Mouse (Mus musculus): ENCODE data around the gene Htra3.

The Htra3 gene

DNA sequence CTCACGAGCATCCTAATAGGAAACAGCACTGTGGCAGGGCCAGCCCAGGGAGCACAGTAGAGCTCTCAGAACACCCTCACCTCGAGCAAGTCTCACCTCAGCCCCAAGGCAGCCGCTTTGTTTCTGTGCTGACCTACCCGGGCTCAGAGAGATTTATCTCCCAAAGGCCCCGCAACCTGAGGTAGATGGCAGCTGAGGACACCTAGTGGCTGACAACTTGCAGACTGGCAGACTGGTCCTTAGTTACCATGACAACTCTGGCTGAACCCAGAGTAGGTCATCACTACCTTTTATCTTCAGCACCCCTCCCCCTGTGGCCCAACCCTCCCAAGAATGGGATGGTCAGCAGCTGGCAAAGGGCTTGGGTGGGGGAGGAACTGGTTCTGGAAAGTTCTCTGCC, 16.2 kb upstream of the Htra3 start:
- DNase-seq (ENCODE audit: low spot score), result peak; percentile 69

DNA sequence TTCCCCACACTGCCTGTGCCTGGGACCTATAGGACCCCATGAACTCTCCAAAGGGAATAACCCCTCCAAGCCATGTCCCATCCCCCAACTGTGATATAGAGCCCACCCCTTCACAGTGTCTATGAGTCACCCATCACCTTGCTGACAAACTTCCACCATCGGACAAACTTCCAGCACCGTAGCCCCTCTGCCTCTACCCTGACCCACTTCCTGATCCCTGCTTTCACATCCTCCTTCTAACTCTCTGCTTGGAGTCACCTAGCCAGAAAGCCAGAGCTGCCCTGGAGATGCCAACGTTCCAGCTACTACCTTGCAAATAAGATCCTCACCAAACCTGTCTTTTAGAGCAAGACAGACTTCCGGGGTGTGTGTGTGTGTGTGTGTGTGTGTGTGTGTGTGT, 14.1 kb upstream of the Htra3 start:
- DNase-seq (ENCODE audit: low spot score), result no peak

DNA sequence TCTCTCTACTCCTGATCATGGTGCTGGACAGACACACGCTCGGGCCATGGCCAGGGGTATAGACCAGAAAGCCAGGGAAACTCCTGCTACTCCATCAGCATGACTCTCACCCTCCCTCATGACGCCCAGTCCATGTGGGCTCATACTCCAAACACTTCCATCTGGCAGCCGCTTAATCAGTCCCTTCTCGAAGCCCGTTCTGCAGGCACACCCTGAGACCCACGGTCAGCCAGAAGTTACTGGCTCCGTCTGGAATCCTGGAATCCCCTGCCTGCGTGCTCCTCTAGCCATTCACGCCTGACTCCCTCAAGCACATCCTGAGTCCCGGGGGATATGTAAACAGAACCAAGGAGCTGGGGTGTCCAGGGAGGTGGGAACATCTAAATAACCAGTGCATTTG, 11.7 kb upstream of the Htra3 start:
- DNase-seq (ENCODE audit: low spot score), result no peak

- no peak for DNase-seq (ENCODE audit: low spot score)
Measured at GRCm38 (mm10) chr5:35690485-35691165, 11.0 kb upstream of the Htra3 start.

DNA sequence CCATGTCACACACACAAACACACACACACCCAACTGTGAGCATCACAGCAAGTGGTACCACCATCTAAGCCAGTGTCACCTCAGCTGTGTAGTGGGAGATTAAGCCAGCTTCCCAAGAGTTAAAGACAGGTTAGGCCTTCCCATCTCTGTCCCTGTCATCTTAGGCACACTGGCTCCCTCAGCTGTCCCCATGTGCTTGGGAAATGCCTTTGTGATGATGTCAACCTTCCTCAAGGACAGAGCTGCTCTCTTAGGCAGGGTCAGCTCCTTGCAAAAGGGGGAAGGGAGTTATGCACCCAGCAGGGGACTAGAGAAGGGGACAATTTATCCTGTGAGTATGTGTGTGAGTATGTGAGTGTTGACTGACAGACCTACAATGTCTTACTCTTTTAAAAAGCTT, 9.8 kb upstream of the Htra3 start:
- DNase-seq (ENCODE audit: low spot score), result peak; percentile 37

DNA sequence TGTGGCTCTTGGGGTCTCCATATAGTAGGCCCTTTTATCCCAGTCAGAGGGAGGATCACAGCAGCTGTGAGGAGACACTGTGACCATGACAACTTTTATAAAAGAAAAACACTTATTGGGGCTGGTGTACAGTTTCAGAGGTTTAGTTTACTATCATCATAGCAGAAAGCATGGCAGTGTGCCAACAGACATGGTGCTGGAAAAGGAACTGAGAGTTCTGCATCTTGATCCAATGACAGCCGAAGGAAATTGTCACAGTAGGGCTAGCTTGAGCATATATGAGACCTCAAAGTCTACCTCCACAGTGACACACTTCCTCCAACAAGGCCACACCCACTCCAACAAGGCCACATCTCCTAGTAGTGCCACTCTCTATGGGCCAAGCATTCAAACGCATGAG, 9.3 kb upstream of the Htra3 start:
- no peak for DNase-seq (ENCODE audit: low spot score)

DNA sequence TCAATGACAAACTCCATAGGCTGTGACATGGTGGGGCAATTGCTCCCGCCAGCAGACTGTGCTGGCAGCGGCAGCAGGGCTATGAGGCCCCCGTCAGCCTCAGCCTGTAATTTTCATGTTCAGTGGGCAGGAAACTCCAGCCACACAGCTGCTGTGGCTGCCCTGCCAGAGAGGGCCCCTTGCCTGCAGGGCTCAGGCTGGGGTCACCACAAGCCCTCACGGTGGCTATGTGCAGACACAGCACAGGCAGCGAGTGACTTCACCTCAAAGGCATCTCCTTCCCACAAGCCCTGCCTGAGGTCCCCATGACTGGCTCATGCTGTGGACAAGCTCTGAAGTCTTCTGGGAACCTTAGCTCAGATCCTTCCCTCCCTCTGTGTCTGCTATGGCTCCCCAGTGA, 7.5 kb upstream of the Htra3 start:
- DNase-seq (ENCODE audit: low spot score), result peak; percentile 40

- no peak for DNase-seq (ENCODE audit: low spot score)
Measured at GRCm38 (mm10) chr5:35686336-35686735, 6.8 kb upstream of the Htra3 start.

DNA sequence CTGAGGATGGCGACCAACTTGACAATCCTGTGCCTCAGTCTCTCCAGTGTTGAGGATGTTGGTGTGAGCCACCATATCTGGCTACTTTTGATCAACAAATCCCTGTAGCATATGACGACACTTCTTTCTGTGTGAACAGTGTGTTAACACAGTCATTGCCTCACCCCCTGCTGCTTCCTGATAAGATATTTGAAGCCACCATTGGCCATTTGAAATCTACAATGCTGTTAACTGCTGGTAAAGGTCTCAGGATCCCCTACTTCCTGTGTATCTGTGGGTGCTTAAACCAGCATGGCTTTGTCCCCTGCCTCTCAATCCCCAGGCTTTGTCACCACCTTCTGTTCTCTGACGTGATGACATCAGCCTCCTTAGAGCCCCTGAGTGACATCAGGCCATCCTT, 5.5 kb upstream of the Htra3 start:
- DNase-seq (ENCODE audit: low spot score), result no peak

DNA sequence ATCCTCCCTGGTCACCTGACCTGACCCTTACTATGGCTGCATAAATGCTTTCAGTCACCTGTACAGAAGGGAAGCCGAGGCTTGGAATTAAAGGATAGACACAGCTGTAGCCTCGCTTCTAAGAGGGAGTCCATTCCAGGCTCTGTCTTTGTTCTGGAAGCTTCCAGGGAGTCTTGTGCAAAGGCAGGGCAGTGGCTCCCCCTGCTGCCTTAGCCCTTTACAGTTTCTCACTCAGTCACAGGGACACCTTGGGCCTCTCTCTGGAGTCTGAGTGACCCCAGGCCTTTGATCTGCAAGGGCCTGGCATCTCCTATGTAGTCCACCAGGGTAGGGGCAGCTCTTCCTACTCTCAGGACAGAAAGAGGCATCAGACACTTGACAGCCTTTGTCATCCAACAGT, 1.4 kb upstream of the Htra3 start:
- DNase-seq (ENCODE audit: low spot score), result peak; percentile 35

- DNase-seq (ENCODE audit: low spot score), result no peak
Measured at GRCm38 (mm10) chr5:35676964-35677363, 2.6 kb downstream of the Htra3 start.

DNA sequence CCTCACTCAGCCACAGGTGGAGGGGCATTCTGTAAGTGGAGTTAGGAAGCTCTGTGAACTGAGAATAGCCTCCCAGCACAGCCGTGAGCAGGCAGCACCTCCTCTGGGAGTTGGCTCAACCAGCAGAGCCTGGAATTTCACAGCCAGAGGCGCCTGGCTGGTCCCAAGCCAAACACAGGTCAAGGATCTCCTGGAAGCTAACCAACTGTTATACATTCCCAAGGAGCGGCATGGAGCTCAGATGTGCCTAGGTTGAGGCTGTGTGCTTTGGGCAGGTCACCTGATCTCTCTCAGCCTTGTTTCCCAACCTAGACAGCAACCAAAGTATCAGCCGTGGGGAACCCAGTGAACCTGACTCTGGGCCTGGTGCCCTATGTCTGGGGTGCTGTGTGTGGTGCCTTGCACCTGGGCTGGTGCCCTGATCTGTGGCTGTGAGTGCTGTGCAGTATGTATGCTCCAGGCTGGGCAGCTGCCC, 5.5 kb downstream of the Htra3 start:
- no peak for DNase-seq (ENCODE audit: low spot score)

DNA sequence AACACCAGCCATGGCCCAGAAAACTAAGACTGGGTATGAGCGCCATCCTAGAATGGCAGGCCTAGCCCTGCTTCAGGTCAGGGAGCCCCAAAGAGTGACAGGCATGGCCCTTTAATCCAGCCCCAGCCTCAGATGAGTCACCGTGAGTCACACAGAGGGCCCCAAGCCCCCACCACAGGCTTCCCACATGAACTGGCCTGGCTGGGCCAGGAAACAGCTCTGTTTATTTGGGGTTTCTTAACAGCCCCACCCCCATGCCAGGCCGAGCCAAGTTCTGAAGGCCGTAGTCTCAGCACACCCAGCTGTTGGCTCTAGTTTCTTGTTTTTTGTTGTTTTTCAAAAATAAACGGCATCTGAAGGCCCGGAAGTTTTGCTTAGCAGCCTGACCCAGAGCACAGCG, 6.5 kb downstream of the Htra3 start:
- no peak for DNase-seq (ENCODE audit: low spot score)

- no peak for DNase-seq (ENCODE audit: low spot score)
Measured at GRCm38 (mm10) chr5:35672581-35672980, 7.0 kb downstream of the Htra3 start.

- no peak for DNase-seq (ENCODE audit: low spot score)
Measured at GRCm38 (mm10) chr5:35671474-35671891, 8.1 kb downstream of the Htra3 start.

DNA sequence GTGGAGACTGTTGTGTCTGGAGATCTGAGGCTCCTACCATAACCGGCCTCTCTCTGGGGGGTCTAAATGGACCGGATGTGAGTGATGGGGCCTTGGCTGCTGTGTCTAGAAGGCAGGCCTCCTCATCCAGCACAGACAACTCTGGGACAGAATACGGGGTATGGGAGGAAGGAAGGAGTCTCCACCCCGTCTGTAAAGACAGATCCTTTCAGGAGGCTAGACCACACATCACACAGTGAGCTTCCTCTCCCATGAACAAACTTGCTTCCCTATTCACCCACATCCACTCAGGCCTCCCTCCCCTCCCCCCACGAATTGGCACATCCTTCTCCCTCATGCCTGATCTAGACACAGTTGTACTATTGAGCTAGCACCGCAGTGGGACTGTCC, 9.2 kb downstream of the Htra3 start:
- no peak for DNase-seq (ENCODE audit: low spot score)

DNA sequence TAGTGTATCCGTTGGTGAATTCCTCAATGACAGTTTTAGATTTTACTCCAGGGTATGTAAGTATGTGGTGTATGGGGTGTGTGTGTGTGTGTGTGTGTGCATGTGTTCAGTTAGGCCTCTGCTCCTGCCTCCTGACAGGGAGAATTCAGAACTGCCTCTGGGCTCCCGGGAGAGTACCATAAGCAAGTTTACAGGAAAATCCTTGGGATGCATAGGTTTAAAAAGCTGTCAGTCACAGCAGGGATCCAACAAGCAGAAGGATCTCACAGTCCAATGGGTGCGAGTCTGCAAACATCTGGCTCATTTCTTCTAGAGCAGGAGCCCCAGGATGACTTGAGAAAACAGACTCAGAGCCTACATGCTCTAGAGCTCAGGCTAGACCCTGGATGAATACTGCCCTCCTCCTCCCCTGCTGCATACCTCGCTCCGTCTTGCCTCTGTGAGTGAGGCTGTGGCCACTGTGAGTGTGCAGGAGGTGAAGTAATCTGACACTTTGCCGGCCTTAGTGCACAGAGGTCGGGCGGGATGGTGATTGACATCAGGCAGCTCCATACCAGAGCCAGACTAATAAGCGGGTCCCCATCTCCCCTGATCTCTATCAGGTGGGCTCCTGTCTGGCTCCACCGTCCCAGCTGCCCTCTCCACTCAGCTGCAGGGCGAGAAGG, 9.7 kb downstream of the Htra3 start:
- DNase-seq (ENCODE audit: low spot score), result peak; percentile 83

GRCm38 (mm10) chr5:35666152-35666551, 13.4 kb downstream of the Htra3 start:
- DNase-seq (ENCODE audit: low spot score), result no peak

DNA sequence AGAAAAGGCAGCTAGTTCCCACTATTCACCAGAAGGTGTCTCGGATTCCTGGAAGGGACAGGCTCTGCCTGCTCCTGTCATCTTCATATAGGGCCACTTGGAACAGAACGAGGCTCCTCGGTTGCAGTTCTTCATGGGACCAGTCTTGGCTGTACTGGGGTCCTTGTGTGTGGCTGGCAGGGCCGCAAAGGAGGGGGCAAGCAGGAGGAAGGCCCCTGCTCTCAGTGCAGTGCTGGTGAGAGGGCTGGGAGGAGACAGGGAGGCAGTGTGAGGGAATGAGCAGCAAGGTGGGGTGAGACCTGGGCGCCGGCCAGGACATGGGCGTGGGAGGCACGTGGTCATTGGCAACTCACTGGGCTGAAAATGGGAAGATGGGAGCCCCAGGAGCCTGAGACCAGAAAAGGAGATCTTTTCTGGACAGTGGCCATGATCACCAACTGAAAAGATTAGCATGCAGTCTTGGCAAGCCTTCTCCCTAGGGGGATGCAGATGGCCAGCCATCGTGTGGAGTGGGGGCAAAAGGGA, 17.5 kb downstream of the Htra3 start:
- DNase-seq (ENCODE audit: low spot score), result no peak

DNA sequence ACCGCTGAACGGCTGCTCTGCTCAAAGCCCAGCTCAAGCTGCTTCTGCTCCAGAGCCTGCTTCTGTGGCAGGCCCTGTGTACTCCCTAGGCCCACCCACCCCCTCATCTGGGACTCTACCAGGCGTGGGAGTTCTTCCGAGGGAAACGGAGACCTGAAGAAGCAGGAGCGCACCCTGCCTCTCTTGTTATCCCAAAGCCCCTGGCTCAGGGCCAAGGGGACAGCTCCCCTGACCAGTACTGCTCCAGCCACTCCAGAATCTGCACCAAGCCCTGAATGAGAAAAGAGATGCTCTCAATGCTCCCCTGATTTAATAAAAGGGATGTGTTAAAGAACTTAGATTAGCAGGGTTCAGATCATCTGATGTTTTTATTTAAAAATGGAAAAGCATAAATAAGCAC, 18.4 kb downstream of the Htra3 start:
- DNase-seq (ENCODE audit: low spot score), result no peak

DNA sequence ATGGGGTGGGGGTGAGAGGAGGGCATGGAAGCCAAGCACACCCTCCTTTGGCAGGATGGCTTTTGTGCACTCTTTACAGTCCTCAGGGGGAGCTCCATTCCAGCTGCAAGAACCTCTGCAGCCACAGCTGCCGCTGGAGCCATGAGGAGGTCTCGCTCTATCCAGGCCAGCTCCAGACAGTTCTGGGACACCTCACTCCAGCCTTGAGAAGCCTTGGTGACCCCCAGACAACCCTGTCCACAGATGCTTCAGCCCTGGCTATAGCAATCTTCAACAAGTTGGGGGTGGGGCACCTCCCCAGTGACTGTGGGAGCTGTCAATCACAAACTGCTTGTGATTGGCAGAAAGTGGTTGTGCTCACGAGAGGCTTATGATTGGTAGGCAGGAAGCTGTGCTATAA, 20.1 kb downstream of the Htra3 start:
- no peak for DNase-seq (ENCODE audit: low spot score)

DNA sequence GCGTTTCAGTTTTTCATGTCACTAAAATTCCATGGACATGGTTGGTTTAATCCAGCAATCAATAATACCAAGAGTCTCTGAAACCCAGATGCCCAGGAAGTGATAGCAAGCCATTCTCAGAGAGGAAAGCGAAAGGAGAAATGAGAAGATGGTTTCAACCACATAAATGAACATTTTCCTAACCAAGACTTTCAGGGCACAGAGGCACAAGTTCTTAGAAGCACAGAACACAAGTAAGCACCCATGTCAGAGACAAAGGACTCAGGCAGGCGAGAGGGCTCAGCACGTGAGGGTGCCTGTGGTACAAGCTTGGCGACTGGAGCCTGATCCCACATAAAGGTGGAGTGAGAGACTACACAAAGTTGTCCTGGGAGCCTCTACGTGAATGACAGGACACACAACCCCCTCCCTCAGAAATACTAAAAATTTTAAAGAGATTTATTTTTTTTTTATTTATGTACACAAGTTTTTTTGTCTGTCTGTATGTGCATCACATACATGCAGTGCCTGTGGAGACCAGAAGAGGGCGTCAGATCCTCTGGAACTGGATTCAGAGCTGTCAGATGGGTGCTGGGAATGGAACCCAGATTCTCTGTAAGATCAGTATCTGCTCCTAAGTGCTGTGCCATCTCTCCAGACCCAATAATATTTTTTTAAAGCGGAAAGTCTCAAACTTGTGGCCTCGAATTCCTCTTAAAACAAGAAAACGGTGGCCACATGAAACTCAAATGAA, 23.7 kb downstream of the Htra3 start:
- no peak for DNase-seq (ENCODE audit: low spot score)
